Mouse (Mus musculus) ovary, postnatal 36 days (tissue): ENCODE results near the gene Fggy.

Source experiments
- DNase-seq: peaks from one replicate; pipeline ENCODE4 v3.0.0; 2022; ENCODE audit warnings: low spot score, mixed read lengths

The Fggy gene

GRCm38 (mm10) chr4:95590878-95591277 lies 33.6 kb downstream of the Fggy start:
- DNase-seq: no peak

- no peak for DNase-seq
Observed at GRCm38 (mm10) chr4:95597208-95597607, 39.9 kb downstream of the Fggy start.

GRCm38 (mm10) chr4:95601776-95602175 lies 44.5 kb downstream of the Fggy start:
- no peak for DNase-seq

GRCm38 (mm10) chr4:95603254-95603653 lies 45.9 kb downstream of the Fggy start:
- DNase-seq: no peak

GRCm38 (mm10) chr4:95610663-95611062 lies 53.4 kb downstream of the Fggy start:
- no peak for DNase-seq

GRCm38 (mm10) chr4:95611390-95611789 lies 54.1 kb downstream of the Fggy start:
- DNase-seq: no peak

- no peak for DNase-seq
Observed at GRCm38 (mm10) chr4:95621046-95621445, 63.7 kb downstream of the Fggy start.

GRCm38 (mm10) chr4:95624696-95625095 lies 67.4 kb downstream of the Fggy start:
- DNase-seq: no peak

- no peak for DNase-seq
Observed at GRCm38 (mm10) chr4:95625651-95626050, 68.3 kb downstream of the Fggy start.

- DNase-seq: no peak
Observed at GRCm38 (mm10) chr4:95626186-95626585, 68.9 kb downstream of the Fggy start.

GRCm38 (mm10) chr4:95634903-95635302 lies 77.6 kb downstream of the Fggy start:
- no peak for DNase-seq

- DNase-seq: peak; percentile 49
Observed at GRCm38 (mm10) chr4:95636937-95637749, 79.8 kb downstream of the Fggy start.

GRCm38 (mm10) chr4:95638063-95638462 lies 80.8 kb downstream of the Fggy start:
- DNase-seq: no peak

- DNase-seq: peak; percentile 43
Observed at GRCm38 (mm10) chr4:95640831-95641230, 83.5 kb downstream of the Fggy start.

GRCm38 (mm10) chr4:95644048-95644447 lies 86.7 kb downstream of the Fggy start:
- no peak for DNase-seq

GRCm38 (mm10) chr4:95648801-95649551 lies 91.7 kb downstream of the Fggy start:
- no peak for DNase-seq

GRCm38 (mm10) chr4:95649552-95649905 lies 92.2 kb downstream of the Fggy start:
- no peak for DNase-seq

- DNase-seq: no peak
Observed at GRCm38 (mm10) chr4:95649980-95650379, 92.7 kb downstream of the Fggy start.

GRCm38 (mm10) chr4:95652044-95652443 lies 94.7 kb downstream of the Fggy start:
- DNase-seq: no peak

- DNase-seq: no peak
Observed at GRCm38 (mm10) chr4:95653296-95653912, 96.1 kb downstream of the Fggy start.

GRCm38 (mm10) chr4:95653913-95654301 lies 96.6 kb downstream of the Fggy start:
- DNase-seq: no peak

- DNase-seq: no peak
Observed at GRCm38 (mm10) chr4:95659024-95659423, 101.7 kb downstream of the Fggy start.

- no peak for DNase-seq
Observed at GRCm38 (mm10) chr4:95663596-95663995, 106.3 kb downstream of the Fggy start.
